Mouse (Mus musculus) gastrocnemius, postnatal 14 days (tissue): ENCODE data around the gene Smoc1. TPM values are rescaled to one million over a fixed set of nuclear protein-coding genes. Genes with fewer than 3 reads are reported as not detected.

ENCODE experiments used
- DNase-seq: peaks from one replicate; pipeline ENCODE4 v3.0.0; 2021; ENCODE audit warnings: mixed read lengths
- intact Hi-C: fragments of 180-260 bp; cut with DNase I; formaldehyde crosslinking; loops from one replicate; pipeline ENCODE4 v1.15.1; 2025; ENCODE audit warnings: low total_unique reads
- total RNA-seq, 2 experiments: library from RNA; stranded (reverse); gene quantifications; 2 replicates each; pipeline ENCODE4 v1.2.3; 2021

The Smoc1 gene
- total RNA-seq, 2 experiments from 2014 or later = 0.71 to 1.1 TPM

DNA sequence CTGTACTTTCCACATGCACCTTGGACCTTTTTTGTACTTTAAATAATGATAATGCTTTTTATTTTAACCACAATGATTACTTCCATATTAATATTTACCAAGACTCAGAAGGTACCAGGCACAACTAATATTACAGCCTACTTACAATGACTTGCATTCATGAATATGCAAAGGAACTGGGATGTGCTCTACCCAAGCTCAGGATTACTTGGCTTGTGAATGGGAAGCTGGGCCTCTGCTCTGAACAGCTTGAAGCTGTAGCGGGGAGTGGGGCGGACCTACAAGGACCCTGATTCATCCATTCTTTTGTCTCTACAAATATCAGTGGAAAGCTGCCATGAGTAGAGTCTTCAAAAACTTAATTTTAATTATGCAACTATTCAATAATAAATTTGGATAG, 47.5 kb downstream of the Smoc1 start:
- DNase-seq = no peak
- intact Hi-C loops = no loop called here

DNA sequence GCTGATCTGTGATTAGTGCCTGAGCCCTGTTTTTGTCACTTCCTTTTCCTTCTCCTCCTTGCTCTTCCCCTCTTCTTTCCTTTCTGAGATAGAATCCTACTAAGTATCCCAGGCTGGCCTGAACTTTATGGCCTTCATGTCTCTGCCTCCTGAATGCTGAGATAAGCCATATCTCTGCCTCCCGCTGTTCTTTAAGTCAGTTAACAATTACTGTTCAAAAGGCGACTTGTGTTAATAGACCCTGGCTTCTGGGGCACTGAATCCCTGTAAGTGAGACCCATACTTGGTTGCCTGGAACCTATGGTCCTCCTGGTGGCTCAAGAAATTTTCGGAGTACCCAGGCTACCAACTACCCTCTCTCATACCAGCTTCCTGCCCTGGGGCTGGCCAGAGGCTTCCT, 48.3 kb downstream of the Smoc1 start:
- intact Hi-C loops = no loop called here
- no peak for DNase-seq

DNA sequence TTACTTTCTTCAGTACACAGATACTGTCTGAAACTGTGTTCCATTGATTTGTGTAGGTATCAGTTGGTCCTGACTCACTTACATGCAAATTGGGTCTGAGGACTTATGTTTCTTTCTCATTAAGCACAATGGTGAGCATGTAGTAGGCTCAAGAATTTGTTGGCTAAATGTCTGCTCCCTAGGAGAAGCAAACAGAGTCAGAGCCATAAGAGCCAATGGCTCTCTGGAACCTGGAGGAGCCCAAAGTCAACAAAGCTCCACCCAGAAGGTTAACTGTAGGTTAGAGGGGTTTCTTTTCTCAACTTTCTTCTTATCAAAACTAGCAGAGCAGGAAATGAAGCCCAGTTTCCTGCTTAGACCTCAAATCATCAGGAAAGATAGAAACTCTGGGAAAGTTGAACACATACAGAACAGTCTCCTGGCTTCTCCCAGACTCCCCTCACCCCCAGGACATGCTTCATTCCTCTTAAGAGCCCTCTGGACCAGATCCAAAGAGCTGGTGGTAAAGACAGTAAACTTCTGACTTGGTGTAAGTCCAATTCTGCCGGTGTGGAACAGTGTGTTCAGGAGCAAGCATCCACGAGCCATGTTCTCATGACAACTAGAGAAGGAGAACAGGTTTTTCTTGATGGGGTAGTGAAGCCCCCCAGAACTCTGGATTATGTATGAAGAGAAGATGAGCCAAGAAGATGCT, 51.5 kb downstream of the Smoc1 start:
- no peak for DNase-seq
- intact Hi-C loops = no loop called here

DNA sequence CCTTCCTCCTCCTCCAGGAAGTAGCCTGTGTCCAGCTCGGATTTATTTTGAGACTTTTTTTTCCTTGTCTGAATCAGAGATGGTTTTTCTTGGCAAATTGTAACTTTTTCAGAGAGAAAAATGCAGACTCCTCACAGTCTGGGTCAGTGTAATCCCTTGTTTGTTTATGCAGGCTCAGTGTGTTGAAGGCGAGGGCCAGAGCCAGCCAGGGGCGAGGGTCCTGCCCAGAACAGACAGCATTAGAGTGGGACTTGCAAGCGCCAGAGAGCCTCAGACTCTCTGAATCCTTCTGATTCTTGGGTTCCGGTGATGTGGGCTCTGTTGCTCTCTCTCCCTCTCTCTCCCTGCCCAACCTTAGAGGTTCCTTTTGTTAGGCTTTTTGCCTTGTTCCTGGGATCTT, 53.7 kb downstream of the Smoc1 start:
- intact Hi-C loops = no loop called here

DNA sequence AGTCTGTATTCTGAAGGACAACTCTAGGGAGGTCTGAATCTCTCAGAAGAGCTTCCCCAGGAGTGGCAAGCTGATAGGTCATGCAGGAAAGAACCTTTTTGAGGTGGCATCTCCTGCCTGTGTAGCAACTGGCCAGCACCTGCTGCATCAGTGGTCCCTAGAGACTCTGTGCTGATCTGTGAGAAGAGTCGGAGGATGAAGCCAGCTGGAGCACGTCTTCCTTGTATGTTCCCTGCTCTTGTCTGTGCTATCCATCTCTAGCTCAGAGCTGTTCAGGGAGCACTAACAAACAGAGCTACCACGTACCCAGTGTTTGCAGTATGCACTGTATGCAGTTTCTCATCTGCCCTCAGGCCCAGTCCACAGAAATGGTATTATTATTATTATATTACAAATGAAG, 54.4 kb downstream of the Smoc1 start:
- no peak for DNase-seq

More for the DNA sequence above, 53.7 kb downstream of the Smoc1 start:
- no peak for DNase-seq

DNA sequence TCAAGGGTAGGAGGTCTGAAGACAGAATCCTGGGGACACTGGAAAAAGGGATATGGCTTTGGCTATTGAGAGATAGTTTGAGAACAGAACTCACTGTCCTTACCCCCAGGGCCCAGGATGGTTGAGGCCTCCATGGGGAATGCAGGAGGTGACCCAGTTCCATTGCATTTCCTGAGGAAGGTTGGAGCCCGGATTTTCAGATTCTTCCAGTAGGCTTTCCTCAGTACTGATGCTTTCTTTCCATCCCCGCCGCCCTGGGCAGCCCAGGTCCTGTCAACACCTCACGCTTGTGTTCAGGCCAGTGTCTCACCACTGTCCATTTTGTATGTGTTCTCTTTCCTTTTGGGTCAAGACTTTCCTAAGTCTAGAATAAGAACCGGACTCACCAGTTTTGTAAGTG, 56.5 kb downstream of the Smoc1 start:
- DNase-seq = no peak
- intact Hi-C loops = no loop called here

More for the DNA sequence above, 54.4 kb downstream of the Smoc1 start:
- intact Hi-C loops = no loop called here

DNA sequence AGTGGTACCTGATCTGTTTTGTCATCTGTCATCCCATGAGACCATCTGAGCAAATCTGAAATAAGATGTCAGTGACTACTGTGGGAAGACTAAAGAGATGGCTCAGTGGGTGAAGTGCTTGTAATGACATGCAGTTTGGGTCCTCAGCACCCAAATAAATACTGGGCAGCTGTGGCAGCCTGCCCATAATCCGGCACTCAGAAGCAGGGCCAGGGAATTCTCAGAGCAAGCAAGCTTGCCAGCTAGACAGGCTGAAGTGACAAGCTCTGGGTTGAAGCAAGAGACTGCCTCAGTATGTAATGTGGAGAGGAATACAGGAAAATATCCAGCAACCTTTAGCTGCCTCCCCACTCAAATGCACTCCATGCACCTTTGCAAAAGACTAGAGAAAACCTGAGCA, 58.6 kb downstream of the Smoc1 start:
- DNase-seq = no peak

DNA sequence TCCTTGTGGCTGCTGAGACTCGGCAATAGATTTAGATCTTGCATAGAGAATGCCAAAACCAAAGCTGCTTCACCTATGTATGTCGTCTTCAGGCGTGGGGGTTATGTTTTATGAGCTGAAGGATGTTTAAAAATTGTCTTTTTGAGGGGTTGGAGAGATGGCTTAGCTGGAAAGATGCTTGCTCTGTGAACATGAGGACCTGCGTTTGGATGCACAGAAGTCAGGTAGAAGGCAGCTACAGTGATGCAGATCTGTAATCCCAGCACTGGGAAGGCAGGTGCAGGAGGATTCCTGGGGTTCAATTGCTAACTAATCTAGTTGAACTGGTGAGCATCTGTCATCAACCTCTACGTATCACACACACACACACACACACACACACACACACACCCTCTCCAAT, 61.5 kb downstream of the Smoc1 start:
- no peak for DNase-seq
- intact Hi-C loops = no loop called here

More for the DNA sequence above, 58.6 kb downstream of the Smoc1 start:
- intact Hi-C loops = no loop called here

DNA sequence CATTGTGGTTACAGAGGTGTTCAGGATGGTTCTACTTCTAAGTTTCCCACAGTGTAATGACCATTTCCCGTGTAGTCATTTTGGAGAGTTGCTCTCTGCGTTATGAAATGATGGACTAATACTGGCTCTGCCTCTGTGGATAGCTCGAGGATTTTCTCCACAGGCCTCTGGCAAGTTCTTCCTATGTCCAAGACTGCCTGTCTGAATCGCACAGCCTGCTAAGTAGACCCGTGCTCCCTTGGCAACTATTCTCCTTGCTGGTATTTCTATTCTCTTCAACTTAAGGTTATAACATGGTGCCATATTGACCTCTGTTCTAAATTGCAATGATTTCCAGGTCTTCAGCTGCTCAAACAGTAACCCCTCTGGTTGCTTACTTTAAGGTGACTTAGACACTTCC, 65.0 kb downstream of the Smoc1 start:
- intact Hi-C loops = no loop called here
- DNase-seq = no peak

DNA sequence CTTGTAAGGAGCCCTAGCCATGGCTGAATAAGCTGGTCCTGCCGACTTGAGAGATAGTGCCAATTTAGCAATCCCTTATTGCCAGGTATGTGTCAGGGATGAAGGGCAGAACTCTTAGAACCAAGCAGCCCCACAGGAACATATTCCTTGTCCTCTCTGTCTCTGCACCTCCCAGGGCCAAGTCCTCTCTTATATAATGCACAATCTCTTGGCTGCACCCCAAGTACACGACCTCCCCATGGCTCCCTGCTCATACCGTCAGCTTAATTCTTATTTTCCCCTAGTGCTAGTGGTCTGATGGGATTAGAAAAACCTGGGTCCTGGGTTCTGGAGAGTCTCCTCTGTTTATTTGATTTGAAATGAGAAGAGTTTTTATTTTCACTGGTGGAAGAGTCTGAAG, 66.0 kb downstream of the Smoc1 start:
- intact Hi-C loops = no loop called here
- DNase-seq = no peak

DNA sequence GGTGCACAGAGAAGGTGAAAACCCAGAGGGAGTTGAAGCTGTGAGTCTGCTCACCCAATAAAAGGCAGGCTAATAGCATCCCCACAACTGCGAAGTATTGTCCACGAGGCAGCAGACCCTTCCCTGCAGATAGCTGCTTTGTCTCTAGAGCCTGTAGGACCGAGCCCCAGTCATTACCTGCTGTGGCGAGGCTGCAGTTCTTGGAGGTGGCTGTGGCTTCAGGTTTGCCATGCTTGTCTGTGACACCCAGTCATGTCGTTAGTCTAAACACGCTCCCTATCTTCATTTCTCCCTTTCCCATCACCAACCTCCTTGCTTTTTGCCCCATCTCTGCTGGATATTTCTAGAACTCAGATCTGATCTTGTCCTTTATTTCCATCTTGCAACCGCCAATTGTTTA, 66.6 kb downstream of the Smoc1 start:
- intact Hi-C loops = no loop called here
- DNase-seq = no peak

DNA sequence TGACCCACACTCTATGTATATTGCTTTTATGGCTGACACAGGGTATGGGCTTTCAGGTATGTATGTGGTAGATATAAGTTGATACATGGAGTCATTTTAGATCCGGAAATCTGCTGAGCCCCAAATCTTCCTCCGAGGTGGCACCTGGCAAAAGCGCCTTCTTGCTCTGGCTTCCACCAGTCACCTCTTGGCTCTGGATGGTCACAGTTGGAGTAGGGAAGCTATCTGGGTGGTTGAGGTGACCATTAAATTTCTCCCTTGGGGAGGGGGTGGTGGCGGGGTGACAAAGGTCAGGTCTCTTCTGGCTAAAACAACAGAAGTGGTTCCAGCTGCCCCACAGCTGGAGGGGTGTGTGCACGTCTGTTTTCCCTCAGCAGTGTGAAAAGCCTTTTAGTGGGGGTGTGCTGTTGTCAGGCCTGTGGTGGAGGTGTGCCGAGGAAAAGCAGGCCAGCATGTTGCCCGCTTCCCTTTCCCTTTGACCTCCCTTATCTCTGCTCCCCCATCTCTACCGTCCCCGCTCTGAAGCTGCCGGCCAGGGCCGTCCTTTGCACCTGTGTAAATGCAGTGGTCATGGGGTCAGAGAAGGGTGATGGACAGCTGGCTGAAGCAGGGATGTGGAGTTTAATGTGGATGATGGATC, 68.3 kb downstream of the Smoc1 start:
- DNase-seq = no peak
- intact Hi-C loops = no loop called here

DNA sequence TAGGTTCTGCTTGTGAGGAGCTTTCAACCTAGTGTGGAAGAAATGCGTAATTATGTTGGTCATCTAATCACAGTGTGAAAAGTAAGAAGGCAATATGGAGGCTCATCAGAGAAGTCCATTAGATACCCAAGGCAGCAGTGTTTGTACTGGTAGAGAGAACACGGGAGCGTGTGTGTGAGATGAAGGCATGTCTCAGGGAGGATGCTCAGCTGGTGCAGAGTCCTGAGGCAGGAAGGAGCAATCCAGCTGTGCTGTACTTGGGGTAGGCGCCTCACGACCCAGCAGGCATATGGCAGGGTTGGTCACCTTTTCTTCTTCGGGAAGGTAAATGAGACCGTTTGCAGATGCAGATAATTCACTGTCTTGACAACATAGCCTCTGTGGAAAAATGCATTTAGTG, 70.7 kb downstream of the Smoc1 start:
- DNase-seq = no peak
- intact Hi-C loops = no loop called here

DNA sequence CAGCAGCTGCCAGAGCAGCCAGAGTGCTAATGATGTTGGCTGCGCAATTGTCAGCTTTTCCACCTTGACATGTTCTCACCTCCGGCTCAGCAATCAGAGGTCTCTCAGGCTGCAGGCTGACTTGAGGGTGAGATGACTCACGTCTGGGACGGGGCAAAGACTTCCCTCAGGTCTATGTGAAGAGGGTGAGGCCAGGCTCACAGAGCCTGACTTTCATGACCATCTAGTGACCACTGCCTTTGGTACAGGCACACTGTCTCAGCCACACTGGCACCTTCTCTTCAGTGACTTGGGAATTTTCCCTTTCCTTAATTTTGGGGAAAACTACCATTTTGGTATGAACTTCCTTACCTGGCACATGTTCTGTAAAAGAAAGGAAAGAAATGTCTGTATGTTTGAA, 71.1 kb downstream of the Smoc1 start:
- DNase-seq = no peak

DNA sequence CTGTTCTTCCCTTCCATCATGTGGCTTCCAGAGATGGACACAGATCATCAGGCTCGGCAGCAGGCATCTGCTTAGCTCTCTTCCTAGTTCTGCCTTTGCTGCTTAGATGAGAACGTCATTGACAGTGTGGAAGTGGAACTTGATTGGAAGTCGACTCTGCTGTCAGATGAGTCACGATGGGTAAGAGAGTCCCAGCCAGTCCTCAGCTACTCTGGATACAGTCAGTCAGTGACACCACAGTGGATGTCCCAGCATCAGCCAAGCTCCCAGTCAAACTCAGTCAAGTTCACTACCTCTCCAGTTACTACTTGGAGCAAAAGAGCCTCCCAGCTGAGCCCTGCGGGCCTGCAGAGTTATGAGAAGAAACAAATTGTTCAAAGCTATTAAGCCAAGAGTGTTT, 72.6 kb downstream of the Smoc1 start:
- intact Hi-C loops = no loop called here
- no peak for DNase-seq

More for the DNA sequence above, 71.1 kb downstream of the Smoc1 start:
- intact Hi-C loops = no loop called here

DNA sequence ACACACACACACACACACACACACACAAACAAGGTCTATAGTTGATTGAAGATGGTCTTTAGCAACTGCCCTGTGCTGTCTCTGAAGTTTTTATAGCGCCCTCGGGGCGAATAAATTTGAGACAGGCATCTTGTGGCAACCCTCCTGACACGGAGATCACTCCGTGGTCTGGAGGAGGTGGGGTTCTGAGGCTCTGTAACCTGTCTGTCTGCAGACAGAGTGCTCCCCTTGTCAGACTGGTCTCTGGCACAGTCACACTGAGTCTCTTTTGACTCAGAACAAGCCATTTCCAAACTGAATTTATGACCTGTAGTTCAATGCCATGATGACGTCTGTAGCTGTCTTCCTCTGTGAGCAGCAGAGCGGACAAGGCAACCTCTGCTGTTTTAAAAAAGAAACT, 75.1 kb downstream of the Smoc1 start:
- DNase-seq = no peak
- intact Hi-C loops = no loop called here

DNA sequence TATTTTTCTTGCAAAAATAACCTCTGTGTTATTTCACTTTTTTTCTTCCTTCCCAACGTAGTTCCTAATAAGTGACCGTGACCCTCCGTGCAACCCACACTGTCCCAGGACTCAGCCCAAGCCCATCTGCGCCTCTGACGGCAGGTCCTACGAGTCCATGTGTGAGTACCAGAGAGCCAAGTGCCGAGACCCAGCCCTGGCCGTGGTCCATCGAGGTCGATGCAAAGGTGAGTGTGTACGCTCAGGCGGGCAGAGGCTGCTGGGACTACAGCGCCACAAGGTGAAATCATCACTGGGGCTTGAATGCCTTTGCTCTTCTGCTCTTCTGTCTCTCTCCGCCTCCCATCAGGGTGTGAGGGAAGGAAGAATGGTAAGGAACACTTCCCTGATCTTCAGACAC, 77.9 kb downstream of the Smoc1 start:
- no peak for DNase-seq
- intact Hi-C loops = no loop called here

DNA sequence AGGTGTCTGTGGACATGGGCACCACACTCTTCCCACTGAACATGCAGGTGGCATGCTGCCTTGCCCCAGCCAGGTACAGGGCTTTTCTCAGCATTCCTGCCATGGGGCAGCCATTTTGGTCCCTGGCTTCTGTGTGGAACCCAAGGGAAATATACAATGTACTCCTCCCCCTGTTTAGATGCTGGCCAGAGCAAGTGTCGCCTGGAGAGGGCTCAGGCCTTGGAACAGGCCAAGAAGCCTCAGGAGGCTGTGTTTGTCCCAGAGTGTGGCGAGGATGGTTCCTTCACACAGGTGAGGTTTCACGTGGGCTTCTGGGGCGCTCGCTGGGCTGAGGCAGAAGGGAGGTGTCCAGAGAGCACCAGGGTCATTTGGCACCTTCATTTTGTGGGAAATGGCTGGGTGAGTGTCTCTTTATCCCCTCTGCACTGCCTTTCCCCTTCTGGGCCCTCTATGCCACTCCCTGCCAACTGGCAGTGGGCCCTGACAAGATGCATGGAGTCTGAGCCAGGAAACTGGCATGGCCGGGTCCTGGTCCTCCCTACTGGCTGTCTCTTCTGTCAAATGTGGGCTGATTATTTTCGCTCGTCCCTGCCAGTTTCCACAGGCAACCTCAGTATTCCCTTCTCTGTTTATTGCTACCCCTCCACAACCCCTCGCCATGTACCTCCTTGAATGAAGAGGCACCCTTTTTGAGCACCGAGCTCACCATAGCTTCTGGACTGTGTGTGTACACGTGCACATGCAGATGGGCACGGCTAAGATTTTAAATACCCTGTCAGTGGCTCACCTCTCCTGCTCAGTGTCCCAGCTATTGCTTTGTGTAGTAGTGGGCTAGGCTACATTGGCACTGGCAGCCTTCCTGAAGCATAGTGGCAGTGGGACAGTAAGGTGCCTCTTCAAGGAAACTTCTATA, 79.4 kb downstream of the Smoc1 start:
- DNase-seq = peak; percentile 25

DNA sequence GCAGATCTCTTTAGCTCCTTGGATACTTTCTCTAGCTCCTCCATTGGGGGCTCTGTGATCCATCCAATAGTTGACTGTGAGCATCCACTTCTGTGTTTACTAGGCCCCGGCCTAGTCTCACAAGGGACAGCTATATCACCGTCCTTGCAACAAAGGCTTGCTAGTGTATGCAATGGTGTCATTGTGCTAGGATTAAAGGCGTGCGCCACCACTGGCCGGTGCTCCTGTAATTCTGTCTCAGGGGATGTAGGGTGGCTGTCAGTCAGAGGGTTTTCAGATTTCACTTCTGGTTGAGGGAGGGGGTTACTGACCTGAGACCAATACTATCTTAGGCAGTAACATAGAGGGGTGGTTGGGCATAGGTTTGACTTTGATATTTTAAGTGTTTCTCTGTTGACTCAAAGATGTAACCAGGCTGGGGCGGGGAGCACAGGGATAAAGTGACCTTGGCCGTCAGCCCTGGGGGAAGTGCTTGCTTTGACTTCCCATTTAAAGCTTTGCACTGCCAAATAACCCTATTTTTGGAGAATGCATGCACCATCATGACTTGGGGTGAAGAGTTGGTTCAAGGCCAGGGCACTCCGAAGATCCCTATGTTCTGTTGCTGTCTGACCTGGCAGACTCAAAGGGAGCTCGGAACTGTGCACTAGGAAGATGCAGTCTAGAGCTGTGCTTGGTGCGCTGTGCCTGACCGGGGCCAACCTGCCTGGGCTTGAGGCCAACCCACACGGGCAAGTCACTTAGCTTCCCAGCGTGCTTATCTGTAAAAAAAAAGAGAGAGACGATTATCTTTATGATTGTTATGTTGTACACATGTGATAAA, 80.9 kb downstream of the Smoc1 start:
- no peak for DNase-seq
- intact Hi-C loops = no loop called here

More for the DNA sequence above, 79.4 kb downstream of the Smoc1 start:
- intact Hi-C loops = no loop called here

DNA sequence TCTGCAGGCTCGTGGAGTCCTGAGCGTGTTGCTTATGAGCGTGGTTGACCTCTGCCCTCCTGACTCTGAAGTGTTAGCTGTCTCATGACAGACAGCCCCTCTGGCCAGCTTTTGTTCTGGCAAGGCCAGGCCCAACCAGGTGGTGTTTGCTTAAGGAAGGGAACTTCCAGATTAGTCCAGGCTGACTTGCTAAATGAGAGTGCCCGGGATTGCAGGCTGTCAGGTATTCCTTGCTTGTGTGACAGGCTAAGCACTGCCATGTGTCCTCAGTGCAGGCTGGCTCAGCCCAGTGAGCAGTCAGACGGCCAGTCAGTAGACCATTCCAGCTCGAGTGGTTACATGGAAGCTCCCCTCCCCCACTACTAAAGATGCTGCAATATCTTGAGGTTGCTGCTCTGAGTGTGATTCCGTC, 82.0 kb downstream of the Smoc1 start:
- no peak for DNase-seq
- intact Hi-C loops = no loop called here
